Mouse (Mus musculus) adrenal gland, postnatal 14 days (tissue): ENCODE results near the gene Abcb8. TPM values are rescaled to one million over a fixed set of nuclear protein-coding genes. Genes with fewer than 3 reads are reported as not detected.

Experiments used
- DNase-seq: peaks from one replicate; pipeline ENCODE4 v3.0.0; 2021; ENCODE audit warnings: mixed read lengths
- total RNA-seq: library from RNA; stranded (reverse); gene quantifications from 2 replicates; pipeline ENCODE4 v1.2.3, GENCODE M21; 2021

Gene Abcb8
- total RNA-seq, 1 experiment from 2014 or later, result 80.9 TPM

DNA sequence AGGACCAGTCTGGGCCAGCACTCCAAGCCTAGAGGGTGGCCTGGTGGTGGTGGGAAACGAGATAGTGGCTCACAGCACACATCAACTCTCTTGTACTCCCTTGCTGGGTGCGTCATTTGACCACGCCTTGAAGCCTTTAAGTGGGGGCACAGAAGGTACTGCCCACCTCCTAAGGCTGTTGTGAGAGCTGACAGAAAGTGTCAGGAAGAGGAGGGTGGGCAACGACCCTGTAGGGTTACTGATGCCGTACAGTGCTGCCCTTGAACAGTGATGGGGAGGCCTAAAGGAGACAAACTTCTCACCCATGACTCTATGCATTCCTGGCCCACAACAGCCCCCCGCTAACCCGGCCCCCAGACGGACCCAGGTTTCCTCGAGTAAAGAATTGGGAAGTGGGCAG, 27.0 kb upstream of the Abcb8 start:
- DNase-seq, result no peak

- no peak for DNase-seq
Measured at GRCm38 (mm10) chr5:24369767-24370166, 23.7 kb upstream of the Abcb8 start.

- no peak for DNase-seq
Measured at GRCm38 (mm10) chr5:24373807-24374206, 19.7 kb upstream of the Abcb8 start.

GRCm38 (mm10) chr5:24374216-24374615, 19.2 kb upstream of the Abcb8 start:
- no peak for DNase-seq

DNA sequence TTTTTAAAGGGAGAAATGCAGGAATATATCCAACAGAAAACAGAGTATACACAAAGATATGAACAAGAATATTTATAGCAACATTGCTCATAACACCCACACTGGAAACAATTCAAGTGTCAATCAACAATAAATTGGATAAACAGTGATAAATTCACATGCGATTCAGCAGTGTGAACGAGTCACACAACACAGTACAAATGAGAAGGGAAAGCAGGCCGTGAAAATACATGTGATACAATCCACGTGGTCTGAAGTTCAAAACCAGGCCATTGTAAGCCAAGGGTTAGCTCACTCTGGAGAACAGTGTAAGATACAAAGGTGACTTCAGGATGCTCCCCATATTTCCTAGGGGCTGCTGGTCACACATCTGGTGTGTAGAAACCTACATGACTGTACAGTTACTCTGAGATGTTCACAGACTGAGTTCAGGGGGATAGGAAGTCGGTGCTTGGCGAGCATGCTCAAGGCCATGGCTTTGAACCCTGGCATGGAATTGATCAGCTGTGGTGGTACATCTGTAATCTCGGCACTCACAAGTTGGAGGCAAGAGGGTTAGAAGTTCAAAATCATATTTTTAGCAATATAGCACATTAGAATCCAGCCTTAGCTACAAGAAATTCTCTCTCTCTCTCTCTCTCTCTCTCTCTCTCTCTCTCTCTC, 18.7 kb upstream of the Abcb8 start:
- no peak for DNase-seq

DNA sequence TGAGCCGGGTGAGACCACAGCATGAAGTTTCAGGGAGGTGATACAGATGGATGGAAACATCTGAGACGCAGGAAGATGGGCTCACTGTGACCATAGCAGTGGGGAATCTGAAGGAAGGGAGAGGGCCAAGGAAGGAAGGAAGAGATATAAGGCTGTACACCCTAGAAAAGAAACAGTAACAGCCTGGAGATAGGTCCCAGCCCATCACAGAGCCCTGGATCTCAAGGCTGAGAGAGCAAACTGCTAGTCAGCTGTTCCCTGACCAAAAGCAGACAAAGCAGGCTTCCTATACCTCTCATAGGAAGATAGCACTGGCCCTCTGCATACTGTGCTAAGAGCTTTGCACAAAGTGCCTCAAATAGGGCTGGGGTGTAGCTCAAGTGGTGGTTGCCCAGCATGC, 14.8 kb upstream of the Abcb8 start:
- no peak for DNase-seq

DNA sequence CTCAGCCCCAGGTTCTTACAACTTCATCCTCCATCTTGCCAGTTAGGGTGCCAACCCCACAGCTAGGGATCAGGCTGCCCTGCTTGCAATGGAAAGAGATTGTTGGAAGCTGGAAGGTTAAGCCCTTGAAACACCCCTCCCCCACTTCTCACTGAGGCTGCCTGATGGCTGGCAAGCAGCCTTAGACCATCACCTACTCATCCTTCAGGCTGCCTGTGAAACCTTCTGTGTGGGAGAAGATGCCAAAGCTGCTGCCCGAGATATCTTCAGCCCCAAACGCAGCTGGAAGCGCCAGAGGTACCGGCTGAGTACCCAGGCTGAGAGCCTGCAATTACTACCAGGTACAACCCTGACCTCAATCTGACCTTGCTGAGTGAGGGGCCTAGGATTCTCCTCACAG, 14.0 kb upstream of the Abcb8 start:
- no peak for DNase-seq

DNA sequence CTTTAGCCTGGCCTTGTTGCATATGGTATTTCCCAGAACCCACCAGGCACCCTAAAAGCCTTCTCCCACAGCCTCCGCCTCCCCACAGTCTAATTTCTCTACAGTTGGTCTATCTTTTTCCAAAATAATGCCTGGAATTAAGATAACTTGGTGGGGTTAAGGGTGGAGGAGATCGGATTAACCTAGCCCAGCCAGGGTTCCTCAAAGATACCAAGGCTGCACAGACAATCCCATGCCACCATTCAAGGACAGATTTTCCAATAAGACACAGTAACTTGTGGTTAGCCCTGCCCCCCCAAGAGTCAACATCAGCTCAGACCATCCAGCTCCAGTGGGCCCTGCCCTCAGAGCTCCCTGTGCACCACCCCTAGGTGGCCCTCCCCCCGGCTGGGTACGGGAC, 13.0 kb upstream of the Abcb8 start:
- no peak for DNase-seq

DNA sequence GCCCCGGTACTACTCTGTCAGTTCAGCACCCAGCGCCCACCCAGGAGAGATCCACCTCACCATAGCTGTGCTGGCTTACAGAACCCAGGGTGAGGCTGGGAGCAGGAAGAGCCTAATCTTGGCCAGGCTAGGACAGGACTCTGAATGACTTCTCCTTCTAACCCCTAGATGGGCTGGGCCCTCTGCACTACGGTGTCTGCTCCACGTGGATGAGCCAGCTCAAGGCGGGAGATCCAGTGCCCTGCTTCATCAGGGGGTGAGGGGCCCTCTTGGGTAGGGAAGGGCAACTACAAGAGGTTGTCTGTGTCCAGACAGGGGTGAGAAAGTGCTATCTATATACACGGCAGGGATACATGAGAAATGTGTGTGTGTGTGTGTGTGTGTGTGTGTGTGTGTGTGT, 12.0 kb upstream of the Abcb8 start:
- no peak for DNase-seq

DNA sequence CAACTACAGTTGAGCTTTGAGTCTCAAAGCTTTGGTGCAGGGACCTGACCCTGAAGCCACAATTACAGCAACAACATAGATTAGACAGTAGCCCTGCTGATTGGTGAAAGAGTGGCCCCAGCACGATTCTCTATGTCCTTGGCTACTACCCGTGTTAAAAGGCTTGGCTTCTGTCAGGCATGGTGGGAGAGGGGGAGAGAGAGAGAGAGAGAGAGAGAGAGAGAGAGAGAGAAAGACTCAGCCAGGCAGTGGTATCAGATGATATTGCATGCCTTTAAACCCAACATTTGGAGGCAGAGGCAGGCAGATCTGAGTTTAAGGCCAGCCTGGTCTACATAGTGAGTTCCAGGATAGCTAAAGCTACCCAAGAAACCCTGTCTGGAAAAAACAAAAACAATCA, 11.5 kb upstream of the Abcb8 start:
- no peak for DNase-seq

DNA sequence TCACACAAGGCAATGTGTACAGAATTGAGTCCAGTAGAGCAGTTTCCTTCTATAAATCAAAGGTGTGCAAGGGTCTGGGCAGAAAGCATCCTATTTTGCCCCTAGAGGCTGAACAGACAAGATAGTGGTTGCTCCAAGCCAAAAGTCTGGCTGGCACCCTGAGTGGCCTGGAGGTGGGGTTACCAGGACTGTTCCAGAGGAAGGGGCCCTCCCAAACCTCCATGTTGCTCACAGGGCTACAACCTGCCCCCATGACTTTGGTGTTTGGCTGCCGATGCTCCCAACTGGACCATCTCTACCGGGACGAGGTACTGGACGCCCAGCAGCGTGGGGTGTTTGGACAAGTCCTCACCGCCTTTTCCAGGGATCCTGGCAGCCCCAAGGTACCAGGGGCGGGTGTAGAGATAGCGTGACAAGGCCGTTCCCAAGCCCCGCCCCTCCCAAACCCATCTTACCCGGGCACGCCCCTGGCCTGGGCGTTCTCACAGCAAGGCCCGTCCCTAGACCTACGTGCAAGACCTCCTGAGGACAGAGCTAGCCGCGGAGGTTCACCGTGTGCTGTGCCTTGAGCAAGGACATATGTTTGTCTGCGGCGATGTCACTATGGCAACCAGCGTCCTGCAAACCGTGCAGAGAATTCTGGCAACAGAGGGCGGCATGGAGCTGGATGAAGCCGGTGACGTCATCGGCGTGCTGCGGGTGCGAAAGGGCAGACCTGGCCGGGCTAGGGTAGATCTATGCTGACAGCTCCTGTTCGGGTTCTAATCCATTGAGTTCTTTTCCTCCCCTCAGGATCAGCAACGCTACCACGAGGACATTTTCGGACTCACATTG, 10.2 kb upstream of the Abcb8 start:
- peak; percentile 96 for DNase-seq

GRCm38 (mm10) chr5:24384407-24384806, 9.1 kb upstream of the Abcb8 start:
- DNase-seq, result no peak

DNA sequence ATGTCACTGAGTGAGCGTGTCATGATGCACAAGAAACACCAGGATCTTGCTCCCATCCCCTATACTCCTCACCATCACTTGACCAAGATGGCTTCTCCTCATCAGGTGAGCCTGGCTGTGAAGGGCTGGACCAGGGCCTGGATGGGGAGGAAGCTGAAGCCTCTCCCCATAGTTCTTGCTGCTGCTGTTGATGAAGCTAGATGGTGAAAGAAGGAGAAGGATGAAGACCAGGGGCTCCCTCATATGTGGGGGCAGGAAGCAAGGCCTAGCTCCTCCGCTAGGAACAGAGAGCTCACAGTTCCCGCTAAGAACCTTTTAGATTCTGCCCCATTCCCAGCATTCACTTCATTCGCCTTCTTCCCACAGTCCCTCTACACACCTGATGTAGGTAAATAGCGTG, 8.1 kb upstream of the Abcb8 start:
- DNase-seq, result no peak

DNA sequence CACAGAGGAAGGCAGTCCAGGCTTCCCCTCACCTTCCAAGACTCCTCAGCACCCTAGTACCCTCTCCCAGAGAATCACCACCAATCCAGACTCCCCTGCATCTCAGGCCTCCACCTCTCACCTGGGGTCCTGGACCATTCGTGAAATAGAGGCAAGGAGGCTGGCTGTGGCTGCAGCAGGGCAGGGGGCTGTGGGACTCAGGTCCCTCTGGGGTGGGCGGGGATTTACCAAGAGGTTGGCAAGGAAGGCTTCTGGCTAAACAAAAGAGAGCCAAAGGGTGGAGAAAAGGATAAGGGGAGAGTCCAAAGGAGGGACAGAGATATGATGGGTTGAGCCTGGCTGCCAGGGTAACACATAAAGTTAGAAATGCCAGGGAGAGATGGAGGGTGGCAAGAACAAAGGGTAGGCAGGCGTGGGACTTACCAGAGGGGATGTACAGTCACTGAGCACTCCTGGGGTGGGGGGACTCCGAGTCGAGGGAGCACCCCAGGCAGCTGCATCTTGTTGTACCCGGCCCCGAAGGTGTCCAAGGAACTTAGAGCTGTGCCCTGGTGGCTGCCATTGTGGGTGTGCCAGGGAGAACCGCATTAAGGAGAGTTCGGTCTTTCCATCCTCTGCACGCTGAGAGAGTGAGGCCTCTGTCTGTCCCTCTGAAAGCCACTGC, 7.4 kb upstream of the Abcb8 start:
- DNase-seq, result no peak

DNA sequence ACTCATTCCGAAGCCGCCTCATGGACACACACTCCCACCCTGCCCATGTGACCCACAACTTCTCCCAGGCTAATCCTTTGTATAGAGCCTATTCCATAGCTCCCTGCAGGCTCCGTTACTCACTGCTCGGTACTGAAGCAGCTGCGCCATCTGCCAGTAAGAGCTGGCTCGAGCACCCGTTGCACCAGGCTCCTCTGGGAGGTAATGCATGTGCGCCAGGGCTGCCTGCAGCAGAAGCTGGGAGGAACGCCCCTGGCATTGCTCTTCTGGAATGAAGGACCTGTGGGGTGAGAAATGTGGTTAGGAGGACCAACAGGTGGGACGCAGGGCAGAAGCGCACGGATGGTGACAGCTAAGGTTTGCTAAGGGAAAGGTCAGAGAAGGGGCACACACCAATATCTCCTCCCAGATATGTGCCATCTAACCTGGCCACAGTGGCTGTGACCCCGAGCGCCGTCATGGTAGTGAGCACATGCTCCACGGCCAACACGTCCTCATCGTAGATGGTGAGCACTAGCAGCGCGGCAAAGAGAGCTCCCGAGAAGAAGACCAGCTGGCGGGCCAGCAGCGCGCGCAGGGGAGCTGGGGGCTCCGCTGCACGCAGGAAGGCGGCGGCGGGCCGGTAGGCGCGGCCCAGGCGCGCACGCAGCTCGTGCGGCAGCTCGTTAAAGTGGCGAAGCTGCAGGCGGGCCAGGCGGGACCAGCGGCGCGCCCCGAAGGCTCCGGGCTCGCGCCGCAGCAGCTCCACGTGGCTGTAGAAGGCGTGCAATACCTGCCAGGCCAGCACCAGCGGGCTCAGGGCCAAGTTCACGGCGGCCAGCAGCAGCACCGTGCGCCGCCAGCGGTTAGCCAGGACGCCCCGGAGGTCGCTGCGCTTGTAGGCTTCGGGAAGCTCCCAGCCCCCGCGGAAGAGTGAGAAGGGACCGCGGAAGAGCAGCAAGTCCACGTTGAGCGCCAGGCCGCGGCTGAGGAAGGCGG, 5.9 kb upstream of the Abcb8 start:
- peak; percentile 79 for DNase-seq

- no peak for DNase-seq
Measured at GRCm38 (mm10) chr5:24388246-24388915, 5.1 kb upstream of the Abcb8 start.

GRCm38 (mm10) chr5:24389011-24389657, 4.3 kb upstream of the Abcb8 start:
- peak; percentile 47 for DNase-seq

DNA sequence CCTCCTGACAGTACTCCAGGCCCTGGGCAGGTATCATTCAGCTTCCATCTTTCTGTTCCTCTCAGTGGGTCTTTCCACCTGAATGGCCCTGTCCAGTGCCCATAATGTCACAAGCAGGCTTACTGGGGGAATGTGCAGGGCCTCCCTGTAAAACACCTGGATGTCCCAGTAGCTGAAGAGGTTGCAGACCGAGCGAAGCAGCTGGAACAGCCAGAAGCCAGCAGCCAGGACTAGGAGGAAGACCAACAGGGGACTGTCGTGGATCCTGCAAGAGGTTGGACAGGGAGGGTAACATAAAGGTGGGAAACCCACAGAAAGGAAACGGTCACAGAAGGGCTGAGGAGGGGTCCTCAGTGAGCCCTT, 3.8 kb upstream of the Abcb8 start:
- no peak for DNase-seq

DNA sequence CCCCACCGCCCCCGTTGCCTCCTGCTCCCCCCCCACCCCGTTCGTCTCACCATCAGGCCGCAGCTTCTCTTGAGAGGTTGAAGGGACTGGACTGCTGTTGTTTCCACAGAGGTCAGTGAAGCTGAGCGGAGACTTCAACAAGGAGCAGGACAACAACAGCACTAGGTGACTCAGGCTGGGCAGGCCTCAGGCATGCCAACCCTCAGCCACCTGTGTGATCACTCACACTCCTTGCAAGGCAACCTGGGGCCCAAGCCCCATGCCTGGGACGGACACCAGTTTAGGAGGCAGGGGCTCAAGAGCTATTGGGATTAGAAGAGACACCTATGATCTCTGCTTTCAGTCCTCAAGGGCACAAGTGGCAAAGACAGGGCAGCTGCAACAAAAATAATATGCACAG, 1.6 kb upstream of the Abcb8 start, which contains the start of gene Atg9b:
TSS of gene Atg9b (minus strand) at position 280 of the 400 bp plus-strand sequence.
- DNase-seq, result no peak

DNA sequence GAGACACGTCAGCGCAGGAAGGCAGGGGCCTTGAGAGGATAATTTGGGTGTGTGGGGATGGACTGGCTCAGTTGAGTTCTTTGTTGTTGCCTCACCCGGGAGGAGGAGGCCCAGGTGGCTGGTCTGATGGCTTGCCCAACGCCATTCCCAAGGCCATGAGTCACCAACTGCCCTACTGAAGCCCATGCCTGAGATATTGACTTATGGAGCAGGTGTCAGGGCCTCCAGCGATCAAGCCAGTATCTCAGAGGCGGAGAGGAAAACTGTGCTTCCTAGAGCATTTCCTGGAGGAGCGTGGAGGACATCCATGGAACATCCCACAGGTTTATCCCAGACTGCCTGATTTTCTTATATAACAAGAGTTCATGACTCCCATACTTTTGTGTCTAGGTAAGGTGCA, 739 bp upstream of the Abcb8 start:
- DNase-seq, result no peak
